Mouse (Mus musculus) lung, postnatal 0 days (tissue): ENCODE measurements around the gene Camk2g. TPM values are rescaled to one million over a fixed set of nuclear protein-coding genes. Genes with fewer than 3 reads are reported as not detected.

Experiments
- ATAC-seq: fragments of 200-750 bp; cut with Nextera tagmentation; 2 replicates; pipeline ENCODE4 v1.8.0; 2017; ENCODE audit warnings: moderate library complexity
- DNase-seq: peaks from one replicate; pipeline ENCODE4 v3.0.0-alpha.2; 2016; ENCODE audit warnings: low spot score
- H3K27ac ChIP-seq: fragments of 300-500 bp; sonication (generic); 2 replicates; pipeline ENCODE4 v1.5.1; 2014; ENCODE audit warnings: antibody characterized with exemption, mild to moderate bottlenecking, low read length, mixed read lengths
- H3K27me3 ChIP-seq: fragments of 300-500 bp; sonication (generic); replicated peaks from 2 replicates; pipeline ENCODE4 v1.6.1; 2014; ENCODE audit warnings: low read length, mixed read lengths; ENCODE audit not compliant: insufficient read depth
- H3K36me3 ChIP-seq: fragments of 300-500 bp; sonication (generic); 2 replicates; pipeline ENCODE4 v1.6.1; 2014; ENCODE audit warnings: low read length, mixed read lengths; ENCODE audit not compliant: insufficient read depth
- H3K4me1 ChIP-seq: fragments of 300-500 bp; sonication (generic); 2 replicates; pipeline ENCODE4 v1.6.1; 2014; ENCODE audit warnings: antibody characterized with exemption, low read depth, low read length, mixed read lengths; ENCODE audit not compliant: insufficient read depth
- H3K4me2 ChIP-seq: fragments of 300-500 bp; sonication (generic); replicated peaks from 2 replicates; pipeline ENCODE4 v1.6.1; 2014; ENCODE audit warnings: low read depth, mild to moderate bottlenecking, low read length, moderate library complexity, mixed read lengths
- H3K4me3 ChIP-seq: fragments of 300-500 bp; sonication (generic); 2 replicates; pipeline ENCODE4 v1.5.1; 2014; ENCODE audit warnings: low read depth, low read length
- H3K9ac ChIP-seq: fragments of 300-500 bp; sonication (generic); replicated peaks from 2 replicates; pipeline ENCODE4 v1.6.1; 2014; ENCODE audit warnings: low read depth, mild to moderate bottlenecking
- H3K9me3 ChIP-seq: fragments of 300-500 bp; sonication (generic); 2 replicates; pipeline ENCODE4 v1.6.1; 2016; ENCODE audit warnings: low read length, mixed read lengths
- CTCF ChIP-seq: IDR thresholded peaks from 2 replicates; pipeline ENCODE4 v1.5.1; 2016; ENCODE audit warnings: antibody characterized with exemption, mild to moderate bottlenecking
- EP300 ChIP-seq: IDR thresholded peaks from 2 replicates; pipeline ENCODE4 v1.6.1; 2016; ENCODE audit warnings: antibody characterized with exemption, mild to moderate bottlenecking, control low read depth
- WGBS: fragments of 180-500 bp; shearing (Covaris S2); extraction: QIAGEN DNeasy Blood & Tissue Kit; methylation state at CpG from one replicate; pipeline ENCODE4 v1.1.7; 2014; 5-methylcytosine and 5-hydroxymethylcytosine counted together
- polyA plus RNA-seq: library from polyadenylated mRNA; unstranded; fragments of >200 nt; fragmentation: Nextera tagmentation; extraction: Ambion mirVana; gene quantifications from 2 replicates; pipeline ENCODE4 v1.2.1, GENCODE M21; 2015

Gene Camk2g
- polyA plus RNA-seq = 36.6 and 40.2 TPM in 2 replicates

- no peak for TF ChIP-seq EP300
- peak; percentile 39 for TF ChIP-seq CTCF
- DNase-seq (peak; percentile 96), ATAC-seq (peak; percentile 95)
- Histone ChIP-seq H3K27ac (peak within 1 kb of the TSS; percentile 59), H3K9ac (peak within 1 kb of the TSS; percentile 50), H3K4me1 (peaks cover 6% of the 10 kb centered on the region; the same call in 1 of the 2 replicates), H3K4me3 (peak within 1 kb of the TSS; percentile 80), H3K36me3 (0 out of 2 replicates have a peak, but pooled peaks cover 7% of the 10 kb centered on the region), H3K9me3 (no peaks in the 10 kb centered on the region), H3K4me2 (peak within 1 kb of the TSS; percentile 99), H3K27me3 (no peaks in the 10 kb centered on the region)
- WGBS = 1% methylated on average over 38 of the region's 76 CpGs
Measured at GRCm38 (mm10) chr14:20793758-20794531, at the start of gene Camk2g. Gene Camk2g, minus strand, starts transcription at chr14:20794088.

GRCm38 (mm10) chr14:20842629-20843028 is 48.7 kb upstream of the Camk2g start:
- DNase-seq (peak; percentile 28), ATAC-seq (no peak)
- no peak for TF ChIP-seq EP300
- no peak for TF ChIP-seq CTCF
- Histone ChIP-seq H3K4me3 (no peak overlapping the region), H3K27ac (no peak overlapping the region), H3K27me3 (no peaks in the 10 kb centered on the region), H3K9ac (no peak overlapping the region), H3K9me3 (no peaks in the 10 kb centered on the region), H3K4me1 (peaks cover 6% of the 10 kb centered on the region; the same call in 1 of the 2 replicates), H3K4me2 (no peak overlapping the region), H3K36me3 (no peaks in the 10 kb centered on the region)
- WGBS = 69% methylated on average over 3 of the region's 3 CpGs

- Histone ChIP-seq H3K27ac (no peak overlapping the region), H3K27me3 (no peaks in the 10 kb centered on the region), H3K9ac (no peak overlapping the region), H3K36me3 (no peaks in the 10 kb centered on the region), H3K4me1 (peaks cover 11% of the 10 kb centered on the region; the same call in 1 of the 2 replicates), H3K4me3 (no peak overlapping the region), H3K4me2 (no peak overlapping the region), H3K9me3 (no peaks in the 10 kb centered on the region)
- no peak for TF ChIP-seq CTCF
- no peak for TF ChIP-seq EP300
- DNase-seq (no peak), ATAC-seq (no peak)
- 87% methylated on average over 2 of the region's 2 CpGs for WGBS
Measured at GRCm38 (mm10) chr14:20841526-20841925, 47.6 kb upstream of the Camk2g start.

GRCm38 (mm10) chr14:20837681-20838080 is 43.8 kb upstream of the Camk2g start:
- ATAC-seq (no peak), DNase-seq (no peak)
- H3K9me3 ChIP-seq = no peaks in the 10 kb centered on the region
- no peaks in the 10 kb centered on the region for H3K27me3 ChIP-seq
- H3K27ac ChIP-seq = no peak overlapping the region
- no peak for TF ChIP-seq CTCF
- no peak for TF ChIP-seq EP300
- no peak overlapping the region for H3K4me2 ChIP-seq
- H3K4me1 ChIP-seq = peaks cover 9% of the 10 kb centered on the region; the same call in 1 of the 2 replicates
- H3K36me3 ChIP-seq = no peaks in the 10 kb centered on the region
- no peak overlapping the region for H3K9ac ChIP-seq
- WGBS = 73% methylated on average over 7 of the region's 7 CpGs
- H3K4me3 ChIP-seq = no peak overlapping the region

GRCm38 (mm10) chr14:20836905-20837376 is 43.1 kb upstream of the Camk2g start:
- Histone ChIP-seq H3K9ac (peak overlapping the region; percentile 23; the same call in 1 of the 2 replicates), H3K4me3 (peak overlapping the region; percentile 34), H3K9me3 (no peaks in the 10 kb centered on the region), H3K4me2 (peak overlapping the region; percentile 73), H3K27ac (no peak overlapping the region), H3K36me3 (no peaks in the 10 kb centered on the region), H3K27me3 (no peaks in the 10 kb centered on the region), H3K4me1 (peaks cover 9% of the 10 kb centered on the region; the same call in 1 of the 2 replicates)
- TF ChIP-seq EP300 (no peak), CTCF (no peak)
- 5% methylated on average over 10 of the region's 10 CpGs for WGBS
- ATAC-seq (0 out of 2 replicates have a peak, but pooled peaks have one; percentile 23), DNase-seq (no peak)

GRCm38 (mm10) chr14:20836171-20836904 is 42.5 kb upstream of the Camk2g start, which contains the start of gene Plau:
Gene Plau, plus strand, starts transcription at chr14:20836660.
- DNase-seq (peak; percentile 66), ATAC-seq (peak; percentile 84)
- 2% methylated on average over 31 of the region's 33 CpGs for WGBS
- peaks cover 9% of the 10 kb centered on the region; the same call in 1 of the 2 replicates for H3K4me1 ChIP-seq
- TF ChIP-seq CTCF (no peak), EP300 (no peak)
- H3K4me2 ChIP-seq = peak within 1 kb of the TSS; percentile 73
- H3K4me3 ChIP-seq = peak within 1 kb of the TSS; percentile 34
- no peaks in the 10 kb centered on the region for H3K27me3 ChIP-seq
- H3K9me3 ChIP-seq = no peaks in the 10 kb centered on the region
- peak within 1 kb of the TSS; percentile 23; the same call in 1 of the 2 replicates for H3K9ac ChIP-seq
- no peaks in the 10 kb centered on the region for H3K36me3 ChIP-seq
- no peak within 1 kb of the TSS for H3K27ac ChIP-seq
